Mouse (Mus musculus): ENCODE measurements around the gene Nfib.

The Nfib gene

GRCm38 (mm10) chr4:82443003-82443402 is 262.5 kb downstream of the Nfib start:
- in situ Hi-C loops (cut with MboI; ENCODE audit: low sequenced_read_pairs), result no loop called here

DNA sequence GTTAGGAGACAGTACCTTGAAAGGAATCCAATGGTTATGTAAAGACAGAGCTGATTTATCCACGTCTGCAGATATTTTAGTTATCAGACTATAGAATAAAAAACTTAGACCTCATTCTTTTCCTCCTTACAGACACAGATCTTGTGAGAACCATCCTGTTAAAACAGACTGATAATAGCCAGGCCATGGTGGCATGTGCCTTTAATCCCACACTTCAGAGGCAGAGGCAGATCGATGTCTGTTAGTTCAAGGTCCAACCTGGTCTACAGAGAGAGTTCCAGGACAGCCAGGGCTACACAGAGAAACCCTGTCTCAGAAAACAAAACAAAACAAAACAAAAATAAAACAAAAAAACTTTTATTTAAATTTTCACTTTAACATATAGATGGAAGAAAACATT is 264.9 kb downstream of the Nfib start:
- in situ Hi-C loops (cut with MboI; ENCODE audit: low sequenced_read_pairs), result no loop called here

GRCm38 (mm10) chr4:82439813-82440212 is 265.7 kb downstream of the Nfib start:
- in situ Hi-C loops (cut with MboI; ENCODE audit: low sequenced_read_pairs), result no loop called here

DNA sequence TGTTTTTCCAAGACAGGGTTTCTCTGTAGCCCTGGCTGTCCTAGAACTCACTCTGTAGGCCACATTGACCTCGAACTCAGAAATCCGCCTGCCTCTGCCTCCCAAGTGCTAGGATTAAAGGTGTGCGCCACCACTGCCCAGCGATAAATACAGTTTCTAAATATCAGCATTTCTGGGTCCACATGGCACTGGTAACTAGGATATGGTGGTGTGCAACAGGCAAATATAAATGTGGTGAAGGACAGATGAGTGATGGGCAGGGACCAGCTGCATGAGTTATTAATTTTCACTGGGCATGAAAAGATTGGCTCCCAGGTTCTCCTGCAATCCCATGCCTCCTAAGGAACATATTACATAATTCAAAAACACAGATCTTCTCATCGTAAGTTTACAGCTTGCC is 266.9 kb downstream of the Nfib start:
- in situ Hi-C loops (cut with MboI; ENCODE audit: low sequenced_read_pairs), result no loop called here

DNA sequence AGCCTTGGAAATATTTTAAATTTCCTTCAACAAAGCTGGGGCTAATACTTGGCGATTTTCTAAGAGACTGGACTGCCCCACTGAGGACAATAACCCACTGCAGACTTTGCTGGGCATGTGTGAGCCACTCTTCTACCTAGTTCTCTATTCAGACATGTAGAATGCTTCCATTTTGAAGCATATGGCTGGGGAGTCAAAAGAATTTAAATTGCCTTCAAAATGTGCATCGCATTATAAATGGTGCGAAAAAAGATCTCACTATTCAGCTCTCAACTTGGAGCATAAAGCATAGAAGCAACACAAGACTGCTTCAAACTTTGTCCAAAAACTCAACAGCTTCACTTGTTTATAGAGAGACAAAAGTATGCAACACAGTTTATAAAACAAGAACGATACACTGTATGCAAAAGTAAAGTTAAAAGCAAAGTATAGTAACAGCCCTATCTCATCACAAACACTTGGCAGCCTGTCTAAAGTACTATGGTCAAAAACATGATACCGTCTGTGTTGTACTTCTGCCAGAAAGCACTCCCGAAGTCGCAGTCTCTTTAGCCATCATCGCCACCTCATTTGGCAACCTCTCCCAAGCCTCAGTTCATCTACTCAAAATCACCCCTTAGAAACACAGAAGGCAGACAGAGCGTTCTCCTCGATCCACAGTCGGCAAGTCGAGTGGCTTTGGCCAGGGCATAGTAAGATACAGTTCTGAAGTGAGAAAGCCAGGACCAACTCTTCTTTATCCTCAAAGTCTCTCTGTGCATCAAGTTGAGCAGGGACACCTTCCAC is 267.8 kb downstream of the Nfib start:
- in situ Hi-C loops (cut with MboI; ENCODE audit: low sequenced_read_pairs), result no loop called here

DNA sequence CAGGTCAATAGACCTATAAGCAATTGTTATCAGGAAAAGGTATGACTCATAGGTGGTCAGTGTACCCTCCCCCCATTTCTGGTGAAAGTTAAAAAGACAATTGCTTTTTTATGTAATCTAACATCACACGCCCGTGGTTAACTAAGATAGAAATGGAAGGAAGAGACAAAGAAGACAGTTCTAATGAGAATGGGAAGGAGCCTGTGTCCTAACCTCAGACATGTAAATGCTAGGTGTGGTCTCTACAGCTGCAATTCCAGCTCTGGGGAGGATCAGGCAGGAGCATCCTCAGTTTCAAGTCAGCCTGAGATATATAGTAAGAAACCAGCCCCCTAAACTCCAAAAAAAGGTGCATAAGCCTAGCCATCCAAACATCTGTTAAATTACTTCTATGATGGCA is 268.9 kb downstream of the Nfib start:
- in situ Hi-C loops (cut with MboI; ENCODE audit: low sequenced_read_pairs), result no loop called here

- in situ Hi-C loops (cut with MboI; ENCODE audit: low sequenced_read_pairs), result no loop called here
These were observed 269.8 kb downstream of the Nfib start for GRCm38 (mm10) chr4:82435716-82436115.

GRCm38 (mm10) chr4:82433926-82434705 is 271.4 kb downstream of the Nfib start:
- in situ Hi-C loops (cut with MboI; ENCODE audit: low sequenced_read_pairs), result no loop called here

DNA sequence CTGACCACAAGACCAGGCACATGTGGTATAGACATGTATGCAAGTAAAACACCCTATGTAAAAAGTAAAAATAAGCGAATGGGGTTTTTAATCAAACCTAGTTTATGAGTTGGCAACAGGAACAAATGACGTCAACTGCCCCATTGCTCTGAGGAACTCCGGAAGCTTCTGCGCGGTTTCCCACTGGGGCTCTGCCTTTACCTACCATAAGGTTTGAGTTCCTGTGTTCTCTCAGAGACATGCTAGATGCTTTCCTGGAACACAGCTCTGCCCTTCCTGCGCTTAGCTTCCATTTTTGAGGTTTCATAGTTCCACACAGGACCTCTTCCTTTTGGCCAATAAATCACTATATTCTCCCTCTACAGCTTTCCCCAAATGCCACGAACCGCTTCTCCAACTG is 273.7 kb downstream of the Nfib start:
- in situ Hi-C loops (cut with MboI; ENCODE audit: low sequenced_read_pairs), result no loop called here

DNA sequence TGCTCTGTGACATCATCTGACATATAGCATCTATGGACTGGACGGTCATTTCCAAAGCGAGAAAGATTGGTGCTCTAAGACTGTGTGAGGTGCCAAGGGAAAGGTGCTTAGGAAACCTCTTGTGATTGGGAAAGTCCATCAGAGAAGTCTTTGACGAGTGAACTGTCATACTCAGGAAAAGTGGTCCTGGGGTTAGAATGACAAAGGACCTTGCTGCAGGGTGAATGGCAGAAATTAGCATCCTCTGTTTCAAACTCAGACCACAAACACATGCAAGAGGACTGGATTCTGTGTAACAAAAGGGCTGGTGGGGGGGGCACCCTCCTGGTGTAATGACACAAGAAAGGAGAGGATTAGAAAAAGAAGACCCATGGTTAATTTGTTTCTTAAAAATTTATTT is 274.7 kb downstream of the Nfib start:
- in situ Hi-C loops (cut with MboI; ENCODE audit: low sequenced_read_pairs), result no loop called here

DNA sequence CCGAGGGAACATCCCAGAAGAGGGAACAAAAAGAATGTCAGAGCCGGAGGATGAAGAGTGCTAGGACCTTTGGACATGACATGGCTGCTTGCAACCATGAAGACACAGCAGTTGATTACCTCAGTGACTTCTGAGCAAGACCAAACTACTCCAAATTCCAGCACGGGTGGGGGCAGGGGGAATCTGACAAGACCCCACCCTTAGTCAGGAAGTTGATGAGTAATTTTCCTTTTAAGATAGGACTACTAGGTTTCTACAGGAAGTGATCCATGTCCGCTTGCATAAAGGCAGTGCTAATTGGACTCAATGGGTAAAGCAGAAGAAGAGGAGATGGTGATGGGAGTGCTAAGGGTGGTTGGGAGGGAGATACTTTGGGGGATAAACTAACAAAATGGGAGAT is 279.3 kb downstream of the Nfib start:
- in situ Hi-C loops (cut with MboI; ENCODE audit: low sequenced_read_pairs), result no loop called here

DNA sequence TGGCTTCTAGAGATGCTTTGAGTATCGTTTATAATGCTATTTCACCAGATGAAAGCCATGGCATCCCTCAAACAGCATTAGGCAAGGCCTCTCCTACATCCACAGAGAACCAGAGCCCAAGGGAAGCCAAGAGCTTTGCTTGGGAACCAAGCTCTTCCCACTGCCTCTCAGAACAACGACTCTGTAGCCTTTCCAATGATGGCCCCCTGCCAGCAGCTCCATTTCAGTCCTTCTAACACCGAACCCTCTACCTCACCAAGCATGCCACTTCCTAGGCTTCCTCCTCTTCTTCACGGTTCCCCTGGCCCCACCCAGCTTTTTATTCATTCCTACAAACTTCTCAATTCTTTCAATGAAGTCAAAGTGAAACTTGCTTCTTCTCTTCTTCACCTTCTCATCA is 287.3 kb downstream of the Nfib start:
- in situ Hi-C loops (cut with MboI; ENCODE audit: low sequenced_read_pairs), result no loop called here

- in situ Hi-C loops (cut with MboI; ENCODE audit: low sequenced_read_pairs), result no loop called here
These were observed 289.7 kb downstream of the Nfib start for GRCm38 (mm10) chr4:82415817-82416216.

DNA sequence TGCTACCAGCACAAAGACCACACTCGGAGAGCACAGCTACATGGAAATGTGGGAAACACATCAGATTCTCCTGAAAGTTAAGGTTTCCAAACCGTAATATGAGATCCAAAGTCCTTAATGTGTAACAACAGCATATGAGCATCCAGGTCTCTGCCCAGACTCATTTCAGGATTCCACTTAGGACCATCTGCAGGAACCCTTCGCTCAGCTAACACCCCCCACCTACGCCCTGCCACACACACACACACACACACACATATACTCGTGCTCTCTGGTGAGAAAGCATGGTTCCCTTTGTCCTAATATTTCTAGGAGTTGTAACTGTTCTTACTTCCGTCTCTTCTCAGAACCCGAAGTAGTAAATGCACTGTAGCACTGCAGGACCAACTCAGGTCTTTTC is 292.9 kb downstream of the Nfib start:
- in situ Hi-C loops (cut with MboI; ENCODE audit: low sequenced_read_pairs), result no loop called here

DNA sequence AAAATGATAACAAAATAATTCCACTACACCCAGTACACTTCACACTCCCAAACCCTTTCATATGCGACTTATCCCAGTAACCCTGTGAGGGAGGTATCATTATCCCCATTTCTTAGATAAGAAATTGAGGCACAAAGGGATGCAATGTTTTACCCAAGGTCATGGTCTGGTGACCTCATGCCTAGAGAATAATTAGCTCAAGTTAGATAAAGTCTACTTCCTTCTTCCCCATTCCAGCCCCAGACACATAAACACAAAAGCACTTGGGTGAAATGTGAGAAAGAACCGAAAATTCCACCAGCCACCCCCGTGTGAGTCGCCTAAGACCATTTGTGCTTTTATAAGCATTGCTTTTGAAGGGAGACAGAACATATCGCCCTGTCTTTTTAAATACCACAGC is 293.6 kb downstream of the Nfib start:
- in situ Hi-C loops (cut with MboI; ENCODE audit: low sequenced_read_pairs), result no loop called here

GRCm38 (mm10) chr4:82408463-82409404 is 296.8 kb downstream of the Nfib start:
- in situ Hi-C loops (cut with MboI; ENCODE audit: low sequenced_read_pairs), result no loop called here

DNA sequence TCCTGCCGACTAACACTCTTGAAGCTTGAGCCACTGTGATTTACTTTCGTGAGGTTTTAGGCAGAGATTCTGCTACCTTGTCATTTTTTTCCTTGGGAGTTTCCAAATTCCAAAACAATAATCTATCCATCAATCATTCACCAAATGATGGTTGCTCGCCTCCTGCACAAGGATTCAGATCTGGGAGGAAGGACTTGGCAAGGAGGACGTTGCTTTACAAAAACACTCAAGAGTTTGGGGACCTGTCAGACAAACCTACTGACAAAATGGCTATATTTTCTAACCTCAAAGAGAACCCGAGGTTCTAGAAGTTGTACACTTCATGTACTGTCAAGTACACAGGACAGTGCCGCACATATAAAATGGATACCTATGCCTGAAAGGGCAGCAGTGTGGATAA is 299.0 kb downstream of the Nfib start:
- in situ Hi-C loops (cut with MboI; ENCODE audit: low sequenced_read_pairs), result no loop called here

GRCm38 (mm10) chr4:82405791-82406190 is 299.8 kb downstream of the Nfib start:
- in situ Hi-C loops (cut with MboI; ENCODE audit: low sequenced_read_pairs), result no loop called here

GRCm38 (mm10) chr4:82403975-82404651 is 301.4 kb downstream of the Nfib start:
- in situ Hi-C loops (cut with MboI; ENCODE audit: low sequenced_read_pairs), result no loop called here

DNA sequence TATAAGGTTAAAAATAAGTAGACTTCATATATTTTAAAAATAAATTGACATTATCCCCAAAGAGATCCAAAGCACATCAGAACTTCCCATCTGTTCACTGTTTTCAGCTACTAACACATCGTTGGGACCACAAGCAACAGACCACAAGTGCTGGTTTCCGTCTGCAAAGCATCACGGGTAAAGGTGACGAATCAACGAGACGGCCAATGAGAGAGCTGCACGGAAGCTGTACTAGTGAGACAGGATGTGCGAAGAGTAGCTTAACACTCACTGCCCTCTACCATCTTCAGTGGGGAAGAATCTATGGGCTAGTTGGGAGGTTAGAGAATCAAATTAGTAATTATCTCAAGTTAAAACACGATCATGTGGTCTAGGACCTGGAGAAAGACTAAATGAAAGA is 302.9 kb downstream of the Nfib start:
- in situ Hi-C loops (cut with MboI; ENCODE audit: low sequenced_read_pairs), result no loop called here

Data from CH12F3 (cell line).